Mouse (Mus musculus) cerebellum, postnatal 14 days (tissue): Measurements from ENCODE around the gene Letmd1.

ENCODE experiments used
- DNase-seq, 2 experiments: peaks; one replicate each; pipeline ENCODE4 v3.0.0; 2021; ENCODE audit warnings: mixed read lengths in 2 of 2

Gene Letmd1

DNA sequence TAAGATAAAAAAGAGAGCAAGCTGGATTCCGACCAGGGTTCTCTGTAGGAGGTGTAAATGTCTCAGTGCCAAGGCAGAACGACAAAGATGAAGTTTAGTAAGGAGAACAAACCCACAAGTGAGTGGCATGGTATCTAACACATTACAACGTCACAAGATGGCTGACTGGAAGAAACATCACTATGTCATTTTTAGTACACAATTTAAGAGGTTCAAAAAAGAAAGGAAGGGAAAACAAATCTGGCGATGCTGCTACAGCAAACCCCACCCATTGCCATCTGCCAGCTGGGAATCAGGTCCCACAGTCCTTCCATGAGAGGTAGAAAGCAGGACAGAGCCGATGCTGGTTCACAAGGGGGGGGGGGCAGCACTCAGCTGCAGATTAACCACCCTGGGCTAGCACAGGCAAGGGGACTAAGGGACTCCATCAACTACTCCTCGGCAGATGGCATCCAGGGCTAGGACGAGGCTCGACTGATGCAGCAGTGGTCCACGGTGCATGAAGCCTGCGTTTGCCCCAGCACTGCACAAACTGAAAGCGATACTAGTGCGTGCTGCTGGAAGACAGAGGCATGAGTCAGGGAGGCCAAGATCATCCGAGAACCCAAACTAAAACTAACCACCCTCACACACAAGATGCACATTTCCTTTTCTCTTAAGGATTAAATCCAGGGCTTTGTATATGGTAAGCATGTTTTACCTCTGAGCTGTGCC, 39.8 kb downstream of the Letmd1 start:
- no peak for DNase-seq

DNA sequence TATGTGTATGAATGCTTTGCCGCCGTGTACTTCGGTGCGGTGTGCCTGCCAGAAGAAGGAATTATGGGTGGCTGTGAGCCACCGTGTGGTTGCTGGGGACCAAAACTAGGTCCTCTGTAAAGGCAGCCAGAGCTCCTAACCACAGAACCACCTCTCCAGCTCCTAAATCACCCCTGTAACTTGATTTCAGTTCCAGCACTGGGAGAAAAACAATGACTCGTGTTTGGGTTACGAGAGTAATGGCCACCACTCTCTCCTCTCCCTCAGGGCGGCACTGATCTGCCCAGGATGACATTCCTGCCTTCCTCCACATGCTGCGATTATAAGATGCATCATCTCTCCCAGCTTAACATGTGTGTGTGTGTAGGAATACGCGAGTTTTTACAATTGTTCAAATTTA, 41.2 kb downstream of the Letmd1 start:
- DNase-seq, result no peak

DNA sequence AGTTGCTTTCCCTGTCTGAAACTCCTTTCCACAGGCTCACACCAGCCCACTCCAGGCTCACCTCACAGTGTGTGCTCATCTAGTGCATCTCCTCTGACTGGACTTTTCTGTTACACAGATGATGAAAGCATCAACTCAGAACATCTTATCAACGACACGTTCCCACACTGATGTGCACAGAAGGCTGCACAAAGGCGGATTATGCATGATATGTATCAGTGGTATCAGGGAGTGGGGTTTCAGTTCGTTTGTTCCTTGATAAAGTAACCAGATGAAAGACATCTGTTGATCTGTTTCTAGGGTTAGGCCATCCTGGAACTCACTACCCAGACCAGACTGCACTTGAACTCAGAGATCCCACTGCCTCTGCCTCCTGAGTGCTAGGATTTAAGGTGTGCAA, 44.6 kb downstream of the Letmd1 start:
- DNase-seq, result no peak

DNA sequence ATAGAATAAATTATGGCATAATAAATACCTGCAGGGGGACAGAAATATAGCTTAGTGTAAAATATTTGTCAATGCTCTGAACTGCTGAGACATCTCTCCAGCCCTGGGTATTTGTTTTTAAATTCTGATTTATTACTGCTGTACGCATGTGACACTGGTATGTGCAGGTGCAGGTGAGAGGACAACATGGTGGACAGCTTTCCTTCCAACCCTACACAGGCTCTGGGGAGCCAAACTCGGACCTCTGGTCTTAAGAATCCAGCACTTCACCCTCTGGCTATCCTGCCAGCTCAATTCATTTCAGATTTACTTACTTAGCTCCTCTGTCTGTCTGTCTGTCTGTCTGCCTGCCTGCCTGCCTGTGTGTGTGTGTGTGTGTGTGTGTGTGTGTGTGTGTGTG, 46.3 kb downstream of the Letmd1 start:
- DNase-seq, result no peak

DNA sequence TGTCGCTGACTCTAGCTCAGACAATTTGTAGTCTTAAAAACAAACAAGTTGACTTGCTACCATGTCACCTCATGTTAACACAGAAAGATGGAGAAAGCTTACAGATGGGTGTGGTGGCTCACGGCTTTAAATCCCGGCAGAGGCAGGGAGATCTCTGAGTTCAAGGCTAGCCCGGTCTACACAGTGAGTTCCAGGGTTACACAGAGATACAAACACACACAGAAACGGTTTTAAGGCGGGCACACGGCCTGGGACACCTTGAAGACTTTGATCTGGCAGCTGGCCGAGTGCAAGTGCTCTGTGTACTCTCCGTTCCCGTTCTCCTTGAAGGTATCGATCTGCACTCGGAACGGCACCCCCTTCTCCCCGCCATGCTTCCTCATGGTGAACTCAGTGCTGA, 51.5 kb downstream of the Letmd1 start:
- DNase-seq, result no peak

DNA sequence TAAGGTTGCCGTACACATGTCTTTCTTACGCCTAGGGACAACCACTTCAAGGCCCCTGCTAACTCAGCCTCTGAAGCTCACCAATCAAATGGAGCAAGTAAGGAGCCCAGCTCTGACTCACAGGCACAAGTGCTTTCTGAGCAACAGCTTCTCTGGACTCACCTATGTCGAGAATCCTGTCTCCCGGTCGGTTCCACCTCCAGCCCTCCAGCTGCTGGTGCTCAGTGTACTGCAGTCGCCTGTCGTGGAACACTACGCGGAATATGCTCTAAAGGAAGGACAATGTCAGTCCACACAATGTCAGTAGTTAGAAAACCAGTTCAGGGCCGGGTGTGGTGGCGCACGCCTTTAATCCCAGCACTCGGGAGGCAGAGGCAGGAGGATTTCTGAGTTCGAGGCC, 56.6 kb downstream of the Letmd1 start:
- DNase-seq, result no peak

DNA sequence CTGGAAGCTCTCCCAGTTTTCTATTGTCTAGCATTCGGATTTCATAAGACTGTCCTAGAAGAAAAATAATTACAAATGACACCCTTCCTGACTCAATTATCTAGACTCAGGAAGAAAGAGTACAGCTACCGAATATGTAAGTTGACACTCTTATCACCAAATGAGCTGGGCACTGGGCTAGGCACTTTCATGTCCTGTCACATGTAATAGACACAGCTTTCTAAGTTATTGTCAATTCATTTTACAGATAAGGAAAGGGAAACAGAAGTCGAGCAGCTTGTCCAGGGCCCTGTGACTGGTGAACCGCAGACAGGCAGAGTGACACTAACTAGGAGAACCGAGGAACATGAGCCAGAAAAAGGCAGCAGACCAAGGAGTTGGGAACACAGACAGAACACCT, 59.1 kb downstream of the Letmd1 start:
- no peak for DNase-seq
